Mouse (Mus musculus) layer of hippocampus, adult 9-10 months (tissue): ENCODE results near the gene S100a16.

Experiments
- DNase-seq: peaks from one replicate; pipeline ENCODE4 v3.0.0; 2022; ENCODE audit warnings: low spot score

S100a16 gene

GRCm38 (mm10) chr3:90586016-90586643 lies 49.1 kb downstream of the S100a16 start:
- no peak for DNase-seq

GRCm38 (mm10) chr3:90586906-90587305 lies 49.9 kb downstream of the S100a16 start:
- DNase-seq = no peak

GRCm38 (mm10) chr3:90587361-90588101 lies 50.5 kb downstream of the S100a16 start:
- no peak for DNase-seq

- DNase-seq = no peak
Measured at GRCm38 (mm10) chr3:90589390-90589789, 52.3 kb downstream of the S100a16 start.

- DNase-seq = no peak
Measured at GRCm38 (mm10) chr3:90589947-90590346, 52.9 kb downstream of the S100a16 start, which contains the start of gene S100a2. TSS of gene S100a2 (plus strand) at chr3:90590247.
